16 mouse cellular contexts compared by ENCODE assay signal in the genomic region with DNA sequence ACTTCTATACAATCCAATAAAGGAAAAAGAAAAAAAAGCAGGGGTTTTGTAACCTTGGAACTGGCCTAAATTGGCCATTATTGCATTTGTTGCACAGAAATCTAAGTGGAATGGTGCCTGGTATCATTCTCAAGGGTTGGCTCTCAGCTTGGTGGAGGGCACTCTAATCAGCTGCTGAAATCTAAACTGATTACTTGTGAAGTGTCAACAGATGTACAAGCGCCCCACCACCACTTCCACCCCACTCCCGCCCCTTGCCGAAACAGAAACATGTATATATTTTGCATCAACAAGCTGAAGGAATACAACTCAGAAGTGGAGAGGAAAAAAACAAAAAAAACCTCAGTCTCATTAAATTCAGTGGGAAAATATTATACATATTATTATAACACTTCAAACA. TPM values are rescaled to one million over a fixed set of nuclear protein-coding genes. Genes with fewer than 3 reads are reported as not detected.
A peak's percentile ranks its signal among the peaks of the same experiment; 100 is the strongest.
DNase-seq lines count a peak whose midpoint lies in the region; ATAC-seq lines count a peak whose summit lies in the region.
"Had no signal": no experiment of that assay in that cellular context is flagged by ENCODE, and none has a peak within 500 bp of the region (broad histone marks: within the 10 kb centered on the region; RNA-seq: fewer than 3 reads in every experiment).

No protein-coding gene starts in this region.

- no peaks in the 10 kb centered on the region for H3K36me3 ChIP-seq in heart, embryonic 11.5 days (ENCODE audit: control insufficient read depth, insufficient read depth, low read length)
- H3K36me3 ChIP-seq in liver, embryonic 12.5 days, result no peaks in the 10 kb centered on the region
- H3K36me3 ChIP-seq: heart, embryonic 10.5 days; midbrain, embryonic 12.5 days had no signal

- WGBS in heart, embryonic 11.5 days (ENCODE audit: insufficient replicate concordance), result 75% methylated on average over 3 of the region's 3 CpGs
- WGBS in liver, embryonic 12.5 days (ENCODE audit: insufficient replicate concordance), result 54% methylated on average over 3 of the region's 3 CpGs

- no peak for ATAC-seq in heart, embryonic 11.5 days (replicated peaks; ENCODE audit: insufficient number of reproducible peaks, low FRiP score, low TSS enrichment)
- ATAC-seq in liver, embryonic 12.5 days, result no peak

- H3K4me3 ChIP-seq in heart, embryonic 11.5 days (ENCODE audit: low read depth, low read length), result no peak overlapping the region
- no peak overlapping the region for H3K4me3 ChIP-seq in liver, embryonic 12.5 days
- H3K4me3 ChIP-seq: forebrain, embryonic 13.5 days; midbrain, embryonic 12.5 days had no signal

- no peak overlapping the region for H3K9ac ChIP-seq in heart, embryonic 11.5 days (ENCODE audit: low read depth, low read length)
- H3K9ac ChIP-seq in liver, embryonic 12.5 days, result no peak overlapping the region
- H3K9ac ChIP-seq: forebrain, embryonic 13.5 days; hindbrain, embryonic 14.5 days; midbrain, embryonic 12.5 days had no signal

- no peaks in the 10 kb centered on the region for H3K27me3 ChIP-seq in heart, embryonic 11.5 days (ENCODE audit: control insufficient read depth, insufficient read depth, low read length)
- no peaks in the 10 kb centered on the region for H3K27me3 ChIP-seq in liver, embryonic 12.5 days (replicated peaks)
- H3K27me3 ChIP-seq: forebrain, embryonic 13.5 days; midbrain, embryonic 12.5 days had no signal

- H3K27ac ChIP-seq in heart, embryonic 11.5 days (ENCODE audit: low read depth, low read length), result no peak overlapping the region
- H3K27ac ChIP-seq in liver, embryonic 12.5 days, result no peak overlapping the region
- H3K27ac ChIP-seq: forebrain, embryonic 13.5 days; heart, embryonic 10.5 days; hindbrain, embryonic 14.5 days; midbrain, embryonic 12.5 days; stomach, postnatal 0 days had no signal

- H3K4me1 ChIP-seq in heart, embryonic 11.5 days (ENCODE audit: control insufficient read depth, insufficient read depth, low read length), result no peaks in the 10 kb centered on the region; the same call in 1 of the 2 replicates
- H3K4me1 ChIP-seq in liver, embryonic 12.5 days, result peaks cover 29% of the 10 kb centered on the region

- no peaks in the 10 kb centered on the region for H3K9me3 ChIP-seq in heart, embryonic 11.5 days (replicated peaks; ENCODE audit: control insufficient read depth, low read length)
- no peaks in the 10 kb centered on the region for H3K9me3 ChIP-seq in liver, embryonic 12.5 days (replicated peaks)
- H3K9me3 ChIP-seq: forebrain, embryonic 13.5 days; heart, embryonic 10.5 days; midbrain, embryonic 12.5 days had no signal

- peak overlapping the region; percentile 34; the same call in 1 of the 2 replicates for H3K4me2 ChIP-seq in heart, embryonic 11.5 days
- H3K4me2 ChIP-seq in liver, embryonic 12.5 days, result peak overlapping the region; percentile 50
- H3K4me2 ChIP-seq: forebrain, embryonic 13.5 days; midbrain, embryonic 12.5 days had no signal

- DNase-seq in heart, adult 8-10 months (ENCODE audit: low spot score), result no peak
- DNase-seq in CD4-positive, CD25-positive, alpha-beta regulatory T cell, adult 2 months (ENCODE audit: low read depth, low spot score), result peak; percentile 72
- DNase-seq in thymus, postnatal 10 days (ENCODE audit: low spot score in 2 of 2), result peak; percentile 26 to 40
- no peak for DNase-seq in layer of hippocampus, postnatal 14 days (ENCODE audit: low spot score in 2 of 2)
- DNase-seq in MN1 (ENCODE audit: low spot score), result no peak
- no peak for DNase-seq in layer of hippocampus, adult 8-10 months (ENCODE audit: low spot score in 2 of 2)
- DNase-seq: cerebellum, adult 9-10 months; kidney, adult 11 months; kidney, postnatal 10 days had no signal

RNA-seq across cellular contexts. Expression of a gene that starts 29.6 kb away (rescaled TPM):
- polyA plus RNA-seq in heart, embryonic 11.5 days (2014; fragmentation: Nextera tagmentation; extraction: Ambion mirVana), result 3.1 and 3.5 TPM in 2 replicates
- total RNA-seq in heart, adult 8-10 months (2022), result 1 to 10 TPM; 5.8 to 8.6 (median 7.7) TPM
- polyA plus RNA-seq in liver, embryonic 12.5 days (2016; fragmentation: Nextera tagmentation; extraction: Ambion mirVana), result 1.6 and 1.9 TPM in 2 replicates
- total RNA-seq in layer of hippocampus, postnatal 14 days (2021), result 10 to 100 TPM in 1 of 2 experiments, 1 to 10 TPM in 1; 7.0 to 10.4 TPM
- 10 to 100 TPM in 2 of 4 experiments, 1 to 10 TPM in 2; 6.6 to 16.7 (median 11.8) TPM for total RNA-seq in layer of hippocampus, adult 8-10 months (2022)

Comparison
In these comparisons a context has a peak if more than half of its experiments do, and no peak if none do; other contexts are left out.
1. DNase-seq: peak in CD4-positive, CD25-positive, alpha-beta regulatory T cell, adult 2 months (single experiment) and thymus, postnatal 10 days (2 of 2); none in heart, adult 8-10 months (single experiment), layer of hippocampus, postnatal 14 days (0 of 2), MN1 (single experiment) and layer of hippocampus, adult 8-10 months (0 of 2).